Mouse (Mus musculus) embryonic facial prominence, embryonic 11.5 days (tissue): ENCODE measurements around the gene Tnn. TPM values are rescaled to one million over a fixed set of nuclear protein-coding genes. Genes with fewer than 3 reads are reported as not detected.

Experiments used
- ATAC-seq: fragments of 200-750 bp; cut with Nextera tagmentation; replicated peaks from 2 replicates; pipeline ENCODE4 v1.8.0; 2017; ENCODE audit warnings: low read depth; ENCODE audit not compliant: insufficient number of reproducible peaks, low FRiP score, low TSS enrichment
- DNase-seq: peaks from one replicate; pipeline ENCODE4 v3.0.0-alpha.2; 2015; ENCODE audit warnings: low spot score
- H3K27ac ChIP-seq: fragments of 300-500 bp; sonication (generic); replicated peaks from 2 replicates; pipeline ENCODE4 v1.5.1; 2014; ENCODE audit warnings: mild to moderate bottlenecking, low read depth, low read length, control low read depth
- H3K27me3 ChIP-seq: fragments of 300-500 bp; sonication (generic); 2 replicates; pipeline ENCODE4 v1.6.1; 2014; ENCODE audit warnings: mild to moderate bottlenecking, low read length, moderate library complexity, mixed read lengths; ENCODE audit not compliant: control insufficient read depth, insufficient read depth
- H3K36me3 ChIP-seq: fragments of 300-500 bp; sonication (generic); replicated peaks from 2 replicates; pipeline ENCODE4 v1.6.1; 2014; ENCODE audit warnings: low read depth, mild to moderate bottlenecking, low read length, moderate library complexity, mixed read lengths; ENCODE audit not compliant: control insufficient read depth, insufficient read depth
- H3K4me1 ChIP-seq: fragments of 300-500 bp; sonication (generic); 2 replicates; pipeline ENCODE4 v1.6.1; 2014; ENCODE audit warnings: low read length, mixed read lengths; ENCODE audit not compliant: control insufficient read depth, insufficient read depth
- H3K4me2 ChIP-seq: fragments of 300-500 bp; sonication (generic); 2 replicates; pipeline ENCODE4 v1.6.1; 2014; ENCODE audit warnings: low read depth, mild to moderate bottlenecking, control low read depth, low read length, moderate library complexity
- H3K4me3 ChIP-seq: fragments of 300-500 bp; sonication (generic); 2 replicates; pipeline ENCODE4 v1.5.1; 2014; ENCODE audit warnings: low read depth, low read length, control low read depth
- H3K9ac ChIP-seq: fragments of 300-500 bp; sonication (generic); replicated peaks from 2 replicates; pipeline ENCODE4 v1.6.1; 2014; ENCODE audit warnings: mild to moderate bottlenecking, control low read depth, low read length
- H3K9me3 ChIP-seq: fragments of 300-500 bp; sonication (generic); replicated peaks from 2 replicates; pipeline ENCODE4 v1.6.1; 2016; ENCODE audit warnings: mild to moderate bottlenecking, low read length, inconsistent platforms, mixed read lengths; ENCODE audit not compliant: control insufficient read depth
- WGBS: fragments of 180-500 bp; shearing (Covaris S2); extraction: QIAGEN DNeasy Blood & Tissue Kit; methylation state at CpG from one replicate; pipeline ENCODE4 v1.1.7; 2014; 5-methylcytosine and 5-hydroxymethylcytosine counted together
- polyA plus RNA-seq: library from polyadenylated mRNA; unstranded; fragments of >200 nt; fragmentation: Nextera tagmentation; extraction: Ambion mirVana; gene quantifications from 2 replicates; pipeline ENCODE4 v1.2.1, GENCODE M21; 2014

The Tnn gene
- polyA plus RNA-seq, 1 experiment from 2014 or later, result 1.6 TPM

DNA sequence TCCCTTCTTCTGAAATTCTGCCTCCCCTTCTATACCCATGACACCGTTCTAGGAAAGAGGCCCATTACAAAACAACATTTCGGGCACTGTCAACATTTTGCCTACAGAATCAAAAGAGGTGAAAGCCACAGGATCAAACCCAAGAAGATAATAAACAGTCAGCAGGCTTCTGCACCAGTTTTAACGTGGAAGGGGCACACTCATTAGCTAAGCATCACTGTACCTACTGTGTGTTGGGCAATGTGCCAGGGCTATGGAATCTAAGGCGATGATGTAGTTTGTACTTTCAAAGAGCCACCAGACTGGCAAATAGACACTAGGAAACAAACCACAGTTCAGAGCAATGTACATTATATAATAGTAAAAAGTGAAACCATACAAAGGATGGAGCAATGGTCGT lies 107.4 kb downstream of the Tnn start:
- Histone ChIP-seq H3K4me3 (no peak overlapping the region), H3K36me3 (no peaks in the 10 kb centered on the region), H3K9ac (no peak overlapping the region), H3K4me1 (no peaks in the 10 kb centered on the region), H3K27me3 (no peaks in the 10 kb centered on the region), H3K9me3 (no peaks in the 10 kb centered on the region), H3K27ac (no peak overlapping the region), H3K4me2 (no peak overlapping the region)
- no peak for ATAC-seq
- no peak for DNase-seq
- 89% methylated on average over 5 of the region's 5 CpGs for WGBS

- WGBS, result 63% methylated on average over 3 of the region's 3 CpGs
- no peak overlapping the region; the same call in 1 of the 2 replicates for H3K4me2 ChIP-seq
Observed at GRCm38 (mm10) chr1:160045056-160045715, 108.2 kb downstream of the Tnn start.

GRCm38 (mm10) chr1:160044237-160045021 lies 109.0 kb downstream of the Tnn start, which contains the start of gene 4930523C07Rik:
TSS of gene 4930523C07Rik (plus strand) at chr1:160044382.
- WGBS, result 2% methylated on average over 32 of the region's 33 CpGs
- peak; percentile 49 for DNase-seq
- no peaks in the 10 kb centered on the region for H3K36me3 ChIP-seq

More at GRCm38 (mm10) chr1:160045056-160045715, 108.2 kb downstream of the Tnn start:
- no peak for DNase-seq
- no peaks in the 10 kb centered on the region for H3K27me3 ChIP-seq
- no peak for ATAC-seq
- no peak overlapping the region; the same call in 1 of the 2 replicates for H3K4me3 ChIP-seq
- no peaks in the 10 kb centered on the region for H3K36me3 ChIP-seq
- no peaks in the 10 kb centered on the region for H3K4me1 ChIP-seq
- no peaks in the 10 kb centered on the region for H3K9me3 ChIP-seq
- H3K27ac ChIP-seq, result no peak overlapping the region
- no peak overlapping the region for H3K9ac ChIP-seq

DNA sequence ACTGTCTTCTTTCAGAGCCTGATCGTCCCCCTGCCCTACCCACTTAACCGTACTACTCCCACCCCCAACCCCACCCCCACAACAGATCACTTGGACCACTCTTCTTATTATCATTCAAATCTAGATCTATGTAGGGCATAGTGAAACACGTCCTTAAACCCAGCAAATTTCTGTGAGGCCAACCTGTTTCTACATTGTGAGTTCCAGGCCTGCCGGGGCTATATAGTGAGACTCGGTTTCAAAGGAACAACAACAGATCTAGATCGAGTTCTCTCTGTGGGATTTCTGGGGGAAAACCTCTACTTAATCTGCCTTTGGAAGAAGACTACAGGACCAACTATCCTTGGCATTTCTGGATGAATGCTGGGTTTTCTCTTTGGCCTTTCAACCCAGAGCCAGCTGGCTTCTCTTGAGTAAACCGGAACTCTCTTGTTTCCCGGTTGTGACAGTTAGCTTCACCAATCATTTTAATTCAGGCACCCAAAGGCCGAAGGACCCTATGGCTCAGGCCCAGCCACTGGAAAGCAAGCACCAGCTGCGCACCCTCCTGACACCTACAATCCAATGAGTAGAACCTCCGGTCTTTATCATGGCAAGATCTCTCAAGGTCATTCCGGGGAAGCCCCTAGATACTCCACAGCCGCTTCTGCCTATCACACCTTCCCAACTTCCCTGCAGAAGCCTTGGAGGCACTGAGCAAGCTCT lies 110.0 kb downstream of the Tnn start:
- H3K9ac ChIP-seq, result no peak overlapping the region
- H3K4me1 ChIP-seq, result no peaks in the 10 kb centered on the region
- H3K27ac ChIP-seq, result no peak overlapping the region
- DNase-seq, result no peak
- H3K4me3 ChIP-seq, result no peak overlapping the region
- no peaks in the 10 kb centered on the region for H3K36me3 ChIP-seq
- no peaks in the 10 kb centered on the region for H3K9me3 ChIP-seq
- no peak for ATAC-seq
- H3K4me2 ChIP-seq, result no peak overlapping the region
- H3K27me3 ChIP-seq, result no peaks in the 10 kb centered on the region
- WGBS, result 87% methylated on average over 13 of the region's 13 CpGs

More at GRCm38 (mm10) chr1:160044237-160045021, 109.0 kb downstream of the Tnn start, which contains the start of gene 4930523C07Rik:
- H3K9me3 ChIP-seq, result no peaks in the 10 kb centered on the region
- peak within 1 kb of the TSS; percentile 63 for H3K9ac ChIP-seq
- ATAC-seq, result peak; percentile 59; the same call in 1 of the 2 replicates
- peak within 1 kb of the TSS; percentile 81 for H3K4me2 ChIP-seq
- no peak within 1 kb of the TSS for H3K27ac ChIP-seq
- H3K27me3 ChIP-seq, result no peaks in the 10 kb centered on the region
- no peaks in the 10 kb centered on the region for H3K4me1 ChIP-seq
- peak within 1 kb of the TSS; percentile 31 for H3K4me3 ChIP-seq

GRCm38 (mm10) chr1:160042351-160042750 lies 111.0 kb downstream of the Tnn start:
- H3K9ac ChIP-seq, result no peak overlapping the region
- H3K4me3 ChIP-seq, result no peak overlapping the region
- 81% methylated on average over 7 of the region's 7 CpGs for WGBS
- H3K4me1 ChIP-seq, result no peaks in the 10 kb centered on the region
- no peak for DNase-seq
- ATAC-seq, result no peak
- no peaks in the 10 kb centered on the region for H3K36me3 ChIP-seq
- no peaks in the 10 kb centered on the region for H3K9me3 ChIP-seq
- H3K27ac ChIP-seq, result no peak overlapping the region
- no peaks in the 10 kb centered on the region for H3K27me3 ChIP-seq
- no peak overlapping the region for H3K4me2 ChIP-seq

DNA sequence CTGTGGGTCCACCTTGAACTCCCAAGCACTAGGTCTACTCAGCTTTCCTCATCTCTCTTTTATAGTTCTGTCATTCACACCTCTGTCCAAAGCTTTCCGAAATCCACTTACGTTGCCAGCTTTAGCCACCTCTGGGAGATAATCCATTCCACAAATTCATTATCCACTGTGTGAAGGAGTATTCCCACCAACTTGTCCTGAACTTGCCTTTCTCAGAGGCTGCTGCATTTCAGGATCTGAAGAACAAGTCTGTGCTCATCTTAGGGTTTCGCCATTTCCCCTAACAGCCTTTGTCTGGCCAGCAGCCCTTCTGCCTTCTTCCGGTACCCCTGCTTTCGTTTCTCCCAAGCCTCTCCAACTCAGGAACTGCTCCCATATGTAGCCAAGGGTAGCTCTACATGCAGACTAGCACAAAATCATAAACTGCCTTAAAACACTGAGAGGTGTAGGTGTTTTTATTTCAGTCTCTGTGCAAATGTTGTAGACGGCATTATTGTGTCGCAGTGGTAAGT lies 112.1 kb downstream of the Tnn start:
- no peak for ATAC-seq
- WGBS, result 94% methylated on average over 7 of the region's 7 CpGs
- Histone ChIP-seq H3K27me3 (no peaks in the 10 kb centered on the region), H3K9ac (no peak overlapping the region), H3K4me1 (no peaks in the 10 kb centered on the region), H3K27ac (no peak overlapping the region), H3K4me2 (no peak overlapping the region), H3K36me3 (no peaks in the 10 kb centered on the region), H3K4me3 (no peak overlapping the region), H3K9me3 (no peaks in the 10 kb centered on the region)
- no peak for DNase-seq

DNA sequence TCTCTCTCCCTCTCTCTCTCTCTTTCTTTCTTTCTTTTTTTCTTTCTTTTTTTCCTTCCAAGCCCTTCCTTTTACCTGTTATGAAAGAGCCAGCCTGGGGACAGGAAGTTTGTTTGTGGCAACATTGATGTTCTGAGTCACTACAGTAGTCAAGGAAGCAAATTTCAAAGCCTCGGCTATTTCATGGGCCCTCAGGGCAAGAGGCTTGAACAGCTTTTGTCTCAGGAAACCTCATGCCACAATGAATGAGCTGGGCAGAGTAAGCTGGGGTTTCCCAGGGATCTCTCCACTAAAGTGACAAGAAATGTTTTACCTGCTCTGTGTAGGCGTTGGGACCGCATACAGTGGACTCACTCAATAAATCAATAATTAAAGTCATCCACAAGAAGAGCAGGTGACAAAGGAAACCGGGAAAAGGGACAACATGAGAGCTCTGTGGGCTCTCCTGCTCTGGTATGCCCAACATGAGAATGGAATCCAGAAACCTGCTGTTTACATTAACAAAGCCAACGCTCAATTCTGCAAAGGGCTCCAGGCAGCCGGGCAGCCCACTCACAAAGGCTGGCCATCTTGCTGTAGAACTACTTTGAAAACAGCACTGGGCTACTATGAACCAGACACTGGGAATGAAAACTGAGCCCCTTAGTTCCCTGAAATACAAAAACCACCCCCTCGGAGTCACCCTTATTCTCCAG lies 113.3 kb downstream of the Tnn start:
- H3K4me2 ChIP-seq, result no peak overlapping the region
- DNase-seq (peak; percentile 13), ATAC-seq (no peak)
- no peak overlapping the region for H3K9ac ChIP-seq
- no peaks in the 10 kb centered on the region for H3K9me3 ChIP-seq
- H3K4me3 ChIP-seq, result no peak overlapping the region
- no peaks in the 10 kb centered on the region for H3K4me1 ChIP-seq
- no peak overlapping the region for H3K27ac ChIP-seq
- 48% methylated on average over 7 of the region's 7 CpGs for WGBS
- H3K27me3 ChIP-seq, result no peaks in the 10 kb centered on the region
- H3K36me3 ChIP-seq, result no peaks in the 10 kb centered on the region
